Mouse (Mus musculus): ENCODE results near the gene Mpzl3. TPM values are rescaled to one million over a fixed set of nuclear protein-coding genes. Genes with fewer than 3 reads are reported as not detected.
"Not testable (repeated sequence)": the region's sequence is repeated elsewhere in the genome, so short reads cannot be mapped to it uniquely, and the experiment has no call there.

Mpzl3 gene
- polyA plus RNA-seq, 1 experiment from 2014 or later: 1.2 TPM

GRCm38 (mm10) chr9:45027376-45027775 lies 27.6 kb upstream of the Mpzl3 start:
- no peaks in the 10 kb centered on the region for H3K4me1 ChIP-seq (replicated peaks)
- peaks cover 30% of the 10 kb centered on the region for H3K27me3 ChIP-seq
- no peaks in the 10 kb centered on the region for H3K36me3 ChIP-seq
- H3K9me3 ChIP-seq: no peaks in the 10 kb centered on the region
- no peak overlapping the region for H3K27ac ChIP-seq
- no peak overlapping the region for H3K4me3 ChIP-seq
- no peak for ATAC-seq (ENCODE audit: low FRiP score)
- H3K9ac ChIP-seq: no peak overlapping the region
- H3K4me2 ChIP-seq: no peak overlapping the region
- 79% methylated on average over 8 of the region's 8 CpGs for WGBS

- Histone ChIP-seq H3K4me3 (no peak overlapping the region), H3K27ac (no peak overlapping the region), H3K27me3 (peaks cover 26% of the 10 kb centered on the region), H3K9ac (no peak overlapping the region), H3K4me2 (no peak overlapping the region), H3K4me1 (replicated peaks) (no peaks in the 10 kb centered on the region), H3K36me3 (no peaks in the 10 kb centered on the region), H3K9me3 (no peaks in the 10 kb centered on the region)
- WGBS: 80% methylated on average over 6 of the region's 6 CpGs
- ATAC-seq (ENCODE audit: low FRiP score): no peak
These were observed 24.6 kb upstream of the Mpzl3 start for GRCm38 (mm10) chr9:45030341-45030740.

GRCm38 (mm10) chr9:45032261-45032660 lies 22.7 kb upstream of the Mpzl3 start:
- no peak for ATAC-seq (ENCODE audit: low FRiP score)
- H3K27ac ChIP-seq: no peak overlapping the region
- WGBS: 77% methylated on average over 2 of the region's 2 CpGs

GRCm38 (mm10) chr9:45034526-45034925 lies 20.5 kb upstream of the Mpzl3 start:
- H3K9ac ChIP-seq: no peak overlapping the region
- no peak for ATAC-seq (ENCODE audit: low FRiP score)
- 84% methylated on average over 3 of the region's 3 CpGs for WGBS
- H3K27me3 ChIP-seq: peaks cover 23% of the 10 kb centered on the region
- H3K36me3 ChIP-seq: no peaks in the 10 kb centered on the region
- no peak overlapping the region for H3K4me2 ChIP-seq
- H3K27ac ChIP-seq: no peak overlapping the region
- no peak overlapping the region for H3K4me3 ChIP-seq
- no peaks in the 10 kb centered on the region for H3K9me3 ChIP-seq
- H3K4me1 ChIP-seq (replicated peaks): no peaks in the 10 kb centered on the region

More at GRCm38 (mm10) chr9:45032261-45032660, 22.7 kb upstream of the Mpzl3 start:
- Histone ChIP-seq H3K27me3 (peaks cover 19% of the 10 kb centered on the region; the same call in 1 of the 2 replicates), H3K9me3 (no peaks in the 10 kb centered on the region), H3K4me1 (replicated peaks) (no peaks in the 10 kb centered on the region), H3K9ac (no peak overlapping the region), H3K4me3 (no peak overlapping the region), H3K36me3 (no peaks in the 10 kb centered on the region), H3K4me2 (no peak overlapping the region)

- not testable (repeated sequence) for H3K4me3 ChIP-seq; H3K27ac ChIP-seq; H3K9me3 ChIP-seq; H3K4me2 ChIP-seq; H3K36me3 ChIP-seq; ATAC-seq (ENCODE audit: low FRiP score); H3K9ac ChIP-seq
- Histone ChIP-seq H3K4me1 (replicated peaks) (peaks cover 15% of the 10 kb centered on the region), H3K27me3 (peaks cover 50% of the 10 kb centered on the region)
- 89% methylated on average over 1 of the region's 1 CpGs for WGBS
These were observed 17.2 kb upstream of the Mpzl3 start for GRCm38 (mm10) chr9:45037803-45038202.

GRCm38 (mm10) chr9:45039499-45039898 lies 15.5 kb upstream of the Mpzl3 start, which contains the start of gene Mpzl2:
Gene Mpzl2 (plus strand): TSS chr9:45039799.
- H3K9me3 ChIP-seq: no peaks in the 10 kb centered on the region
- no peak for ATAC-seq (ENCODE audit: low FRiP score)
- 62% methylated on average over 5 of the region's 5 CpGs for WGBS
- H3K27me3 ChIP-seq: peaks cover 67% of the 10 kb centered on the region
- no peak within 1 kb of the TSS for H3K9ac ChIP-seq
- H3K36me3 ChIP-seq: no peaks in the 10 kb centered on the region
- no peak within 1 kb of the TSS for H3K4me3 ChIP-seq
- H3K27ac ChIP-seq: no peak within 1 kb of the TSS
- peak within 1 kb of the TSS; percentile 21; the same call in 1 of the 2 replicates for H3K4me2 ChIP-seq
- H3K4me1 ChIP-seq (replicated peaks): peaks cover 17% of the 10 kb centered on the region

- Histone ChIP-seq H3K27ac (no peak overlapping the region), H3K4me1 (replicated peaks) (peaks cover 17% of the 10 kb centered on the region), H3K9ac (no peak overlapping the region), H3K4me3 (no peak overlapping the region), H3K27me3 (peaks cover 75% of the 10 kb centered on the region), H3K4me2 (peak overlapping the region; percentile 21; the same call in 1 of the 2 replicates), H3K36me3 (no peaks in the 10 kb centered on the region), H3K9me3 (no peaks in the 10 kb centered on the region)
- WGBS: 14% methylated on average over 14 of the region's 14 CpGs
- no peak for ATAC-seq (ENCODE audit: low FRiP score)
These were observed 14.7 kb upstream of the Mpzl3 start for GRCm38 (mm10) chr9:45040066-45040845.

GRCm38 (mm10) chr9:45041131-45041838 lies 13.7 kb upstream of the Mpzl3 start:
- peak overlapping the region; percentile 21; the same call in 1 of the 2 replicates for H3K4me2 ChIP-seq
- peaks cover 17% of the 10 kb centered on the region for H3K4me1 ChIP-seq (replicated peaks)
- H3K9me3 ChIP-seq: no peaks in the 10 kb centered on the region
- no peak overlapping the region for H3K9ac ChIP-seq
- ATAC-seq (ENCODE audit: low FRiP score): no peak
- no peak overlapping the region for H3K4me3 ChIP-seq
- no peak overlapping the region for H3K27ac ChIP-seq
- H3K36me3 ChIP-seq: no peaks in the 10 kb centered on the region
- H3K27me3 ChIP-seq: peaks cover 76% of the 10 kb centered on the region
- WGBS: 26% methylated on average over 17 of the region's 17 CpGs

- WGBS: 2% methylated on average over 20 of the region's 20 CpGs
- H3K4me1 ChIP-seq (replicated peaks): peaks cover 17% of the 10 kb centered on the region
- no peak overlapping the region for H3K9ac ChIP-seq
- H3K36me3 ChIP-seq: no peaks in the 10 kb centered on the region
- peak overlapping the region; percentile 15 for H3K4me2 ChIP-seq
- H3K27ac ChIP-seq: no peak overlapping the region
- no peak for ATAC-seq (ENCODE audit: low FRiP score)
- H3K4me3 ChIP-seq: peak overlapping the region; percentile 3; the same call in 1 of the 2 replicates
- no peaks in the 10 kb centered on the region for H3K9me3 ChIP-seq
- peaks cover 83% of the 10 kb centered on the region for H3K27me3 ChIP-seq
These were observed 12.8 kb upstream of the Mpzl3 start for GRCm38 (mm10) chr9:45042056-45042720.

GRCm38 (mm10) chr9:45042947-45043346 lies 12.0 kb upstream of the Mpzl3 start:
- Histone ChIP-seq H3K27ac (no peak overlapping the region), H3K27me3 (peaks cover 87% of the 10 kb centered on the region), H3K9ac (no peak overlapping the region), H3K9me3 (no peaks in the 10 kb centered on the region), H3K4me3 (no peak overlapping the region), H3K4me1 (replicated peaks) (peaks cover 17% of the 10 kb centered on the region), H3K4me2 (peak overlapping the region; percentile 15), H3K36me3 (no peaks in the 10 kb centered on the region)
- WGBS: under 1% methylated on average over 10 of the region's 10 CpGs
- ATAC-seq (ENCODE audit: low FRiP score): no peak

GRCm38 (mm10) chr9:45046973-45047372 lies 8.0 kb upstream of the Mpzl3 start:
- Histone ChIP-seq H3K9ac (no peak overlapping the region), H3K4me1 (replicated peaks) (peaks cover 8% of the 10 kb centered on the region; the same call in 1 of the 2 replicates), H3K4me2 (no peak overlapping the region), H3K4me3 (no peak overlapping the region), H3K36me3 (no peaks in the 10 kb centered on the region), H3K27me3 (peaks cover 71% of the 10 kb centered on the region), H3K27ac (no peak overlapping the region), H3K9me3 (no peaks in the 10 kb centered on the region)
- WGBS: 91% methylated on average over 16 of the region's 16 CpGs
- ATAC-seq (ENCODE audit: low FRiP score): no peak

- Histone ChIP-seq H3K4me2 (no peak overlapping the region), H3K9me3 (no peaks in the 10 kb centered on the region), H3K4me3 (no peak overlapping the region), H3K27ac (no peak overlapping the region), H3K36me3 (no peaks in the 10 kb centered on the region), H3K4me1 (replicated peaks) (no peaks in the 10 kb centered on the region), H3K27me3 (peaks cover 66% of the 10 kb centered on the region), H3K9ac (no peak overlapping the region)
- 29% methylated on average over 4 of the region's 4 CpGs for WGBS
- no peak for ATAC-seq (ENCODE audit: low FRiP score)
These were observed 6.5 kb upstream of the Mpzl3 start for GRCm38 (mm10) chr9:45048511-45048910.

Data from hindbrain, embryonic 13.5 days (tissue).